Mouse (Mus musculus) small intestine, adult 2 months (tissue): ENCODE measurements around the gene Eng.

Experiments used
- CTCF ChIP-seq: fragments of 200-500 bp; IDR thresholded peaks from 2 replicates; pipeline ENCODE4 v1.5.1; 2012; ENCODE audit warnings: low read depth, mild to moderate bottlenecking, control low read depth, inconsistent platforms, low read length, moderate library complexity, mixed read lengths; ENCODE audit not compliant: insufficient replicate concordance, insufficient read length; ENCODE audit errors: extremely low read depth
- POLR2A ChIP-seq: fragments of 200-500 bp; IDR thresholded peaks from 2 replicates; pipeline ENCODE4 v1.6.1; 2012; ENCODE audit warnings: low read depth, mild to moderate bottlenecking, control low read depth, inconsistent platforms, low read length, moderate library complexity

DNA sequence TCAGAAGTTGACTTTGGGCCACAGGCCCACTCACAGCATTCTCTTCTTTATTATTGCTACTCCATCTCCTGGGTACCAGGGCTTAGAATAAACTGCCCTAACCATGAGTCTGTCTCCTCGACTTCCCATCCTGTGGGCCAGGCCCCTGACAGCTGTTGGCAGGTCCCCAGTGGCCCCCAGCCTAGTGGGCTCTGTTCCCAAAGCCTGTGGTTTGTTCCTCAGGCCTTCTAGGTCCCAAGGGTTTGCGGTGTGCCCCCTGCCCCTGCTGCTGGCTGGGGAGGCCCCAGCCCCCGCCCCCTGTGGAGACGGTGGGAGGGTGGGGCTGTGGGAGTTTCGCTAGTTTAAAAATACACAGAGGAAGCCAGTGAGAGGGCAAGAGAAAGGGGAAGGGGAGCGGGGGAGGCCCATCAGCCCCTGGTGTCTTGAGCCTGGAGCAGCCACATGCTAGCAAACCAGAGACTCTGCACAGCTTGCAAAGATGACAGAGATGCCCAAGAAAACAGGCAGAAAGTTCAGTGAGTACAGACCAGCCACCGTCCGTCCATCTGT is 74.4 kb downstream of the Eng start, which contains the start of gene Sh2d3c:
- TF ChIP-seq CTCF, result no peak
- TF ChIP-seq POLR2A, result no peak
